Mouse (Mus musculus) liver, postnatal 0 days (tissue): ENCODE measurements around the gene Gcn1l1. TPM values are rescaled to one million over a fixed set of nuclear protein-coding genes. Genes with fewer than 3 reads are reported as not detected.

Source experiments
- ATAC-seq: fragments of 200-750 bp; cut with Nextera tagmentation; 2 replicates; pipeline ENCODE4 v1.8.0; 2017; ENCODE audit warnings: mild to moderate bottlenecking, moderate library complexity
- DNase-seq: peaks from one replicate; pipeline ENCODE4 v3.0.0-alpha.2; 2016
- H3K27ac ChIP-seq: fragments of 300-500 bp; sonication (generic); 2 replicates; pipeline ENCODE4 v1.5.1; 2014; ENCODE audit warnings: antibody characterized with exemption, moderate library complexity, mild to moderate bottlenecking, low read depth
- H3K27me3 ChIP-seq: fragments of 300-500 bp; sonication (generic); 2 replicates; pipeline ENCODE4 v1.6.1; 2014; ENCODE audit warnings: low read length, control low read depth, mixed read lengths; ENCODE audit not compliant: insufficient read depth
- H3K36me3 ChIP-seq: fragments of 300-500 bp; sonication (generic); replicated peaks from 2 replicates; pipeline ENCODE4 v1.6.1; 2014; ENCODE audit warnings: mild to moderate bottlenecking, control low read depth, low read length, moderate library complexity, mixed read lengths; ENCODE audit not compliant: insufficient read depth
- H3K4me1 ChIP-seq: fragments of 300-500 bp; sonication (generic); 2 replicates; pipeline ENCODE4 v1.6.1; 2014; ENCODE audit warnings: antibody characterized with exemption, mild to moderate bottlenecking, control low read depth; ENCODE audit not compliant: insufficient read depth
- H3K4me2 ChIP-seq: fragments of 300-500 bp; sonication (generic); 2 replicates; pipeline ENCODE4 v1.6.1; 2014; ENCODE audit warnings: low read depth, mild to moderate bottlenecking, low read length, moderate library complexity, mixed read lengths
- H3K4me3 ChIP-seq: fragments of 300-500 bp; sonication (generic); 2 replicates; pipeline ENCODE4 v1.5.1; 2014; ENCODE audit warnings: low read depth, low read length
- H3K9ac ChIP-seq: fragments of 300-500 bp; sonication (generic); replicated peaks from 2 replicates; pipeline ENCODE4 v1.6.1; 2014; ENCODE audit warnings: mild to moderate bottlenecking, moderate library complexity
- H3K9me3 ChIP-seq: fragments of 300-500 bp; sonication (generic); 2 replicates; pipeline ENCODE4 v1.6.1; 2016; ENCODE audit warnings: mild to moderate bottlenecking, control low read depth, low read length, mixed read lengths
- CTCF ChIP-seq: sonication (generic); IDR thresholded peaks from 2 replicates; pipeline ENCODE4 v1.5.1; 2016; ENCODE audit warnings: antibody characterized with exemption, low read depth
- EP300 ChIP-seq: IDR thresholded peaks from 2 replicates; pipeline ENCODE4 v1.6.1; 2016; ENCODE audit warnings: antibody characterized with exemption, low read depth, mild to moderate bottlenecking
- WGBS: fragments of 180-500 bp; shearing (Covaris S2); extraction: QIAGEN DNeasy Blood & Tissue Kit; methylation state at CpG from one replicate; pipeline ENCODE4 v1.1.7; 2014; ENCODE audit not compliant: insufficient replicate concordance; 5-methylcytosine and 5-hydroxymethylcytosine counted together
- polyA plus RNA-seq: library from polyadenylated mRNA; unstranded; fragments of >200 nt; fragmentation: Nextera tagmentation; extraction: Ambion mirVana; gene quantifications from 2 replicates; pipeline ENCODE4 v1.2.1, GENCODE M21; 2015

The Gcn1l1 gene
- polyA plus RNA-seq, 1 experiment from 2014 or later: 10.3 TPM

DNA sequence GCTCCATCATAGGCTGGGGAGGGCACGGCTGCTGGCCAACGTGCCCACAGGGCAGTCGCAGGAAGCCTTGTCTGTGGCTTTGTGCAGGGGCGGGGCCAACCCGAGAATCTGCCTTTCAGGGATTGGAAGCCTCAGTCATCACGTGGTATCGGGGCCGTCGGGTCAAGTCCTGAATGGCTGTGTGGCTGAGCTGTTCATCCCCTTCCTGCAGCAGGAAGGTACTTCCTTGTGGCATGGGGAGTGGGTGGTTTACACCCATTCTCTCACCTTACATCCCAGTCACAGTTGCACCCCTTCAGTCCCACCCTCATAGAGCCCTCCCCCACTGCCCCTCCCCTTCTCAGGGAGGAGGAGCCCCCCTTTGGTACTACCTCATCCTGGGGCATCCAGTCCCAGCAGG is 16.6 kb downstream of the Gcn1l1 start:
- WGBS: 93% methylated on average over 9 of the region's 9 CpGs
- H3K4me1 ChIP-seq: no peaks in the 10 kb centered on the region; the same call in 1 of the 2 replicates
- no peak overlapping the region for H3K4me2 ChIP-seq
- TF ChIP-seq CTCF (no peak), EP300 (no peak)
- no peaks in the 10 kb centered on the region for H3K27me3 ChIP-seq
- no peak overlapping the region for H3K27ac ChIP-seq
- no peak overlapping the region for H3K4me3 ChIP-seq
- peaks cover 10% of the 10 kb centered on the region for H3K9me3 ChIP-seq
- no peak overlapping the region for H3K9ac ChIP-seq
- H3K36me3 ChIP-seq: peaks cover 89% of the 10 kb centered on the region
- ATAC-seq (no peak), DNase-seq (no peak)

DNA sequence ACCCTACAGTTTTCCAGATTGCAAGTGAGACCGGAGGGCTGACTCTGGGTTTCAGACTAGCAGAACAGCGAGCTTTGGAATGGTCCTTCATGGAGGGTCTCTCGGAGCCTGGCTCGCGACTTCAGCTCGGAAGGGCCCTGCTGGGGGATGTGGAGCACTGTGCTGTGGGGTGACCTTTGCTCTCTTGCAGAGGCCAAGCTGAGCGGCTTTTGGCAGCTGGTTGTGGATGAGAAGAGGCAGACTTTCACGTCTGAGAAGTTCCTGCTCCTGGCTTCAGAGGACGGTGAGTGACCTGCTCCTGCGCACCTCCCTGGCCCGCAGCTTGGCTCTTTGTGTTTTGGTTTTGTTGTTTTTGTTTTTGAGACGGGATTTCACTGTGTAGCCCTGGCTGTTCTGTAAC is 20.6 kb downstream of the Gcn1l1 start:
- whole genome bisulfite sequencing: 79% methylated on average over 12 of the region's 12 CpGs
- DNase-seq: no peak
- TF ChIP-seq CTCF: no peak
- TF ChIP-seq EP300: no peak
- Histone ChIP-seq H3K27ac (no peak overlapping the region), H3K27me3 (no peaks in the 10 kb centered on the region), H3K4me2 (no peak overlapping the region), H3K4me1 (no peaks in the 10 kb centered on the region; the same call in 1 of the 2 replicates), H3K4me3 (no peak overlapping the region), H3K9me3 (peaks cover 10% of the 10 kb centered on the region), H3K9ac (no peak overlapping the region), H3K36me3 (peaks cover 86% of the 10 kb centered on the region)
- ATAC-seq: 0 out of 2 replicates have a peak, but pooled peaks have one; percentile 14

DNA sequence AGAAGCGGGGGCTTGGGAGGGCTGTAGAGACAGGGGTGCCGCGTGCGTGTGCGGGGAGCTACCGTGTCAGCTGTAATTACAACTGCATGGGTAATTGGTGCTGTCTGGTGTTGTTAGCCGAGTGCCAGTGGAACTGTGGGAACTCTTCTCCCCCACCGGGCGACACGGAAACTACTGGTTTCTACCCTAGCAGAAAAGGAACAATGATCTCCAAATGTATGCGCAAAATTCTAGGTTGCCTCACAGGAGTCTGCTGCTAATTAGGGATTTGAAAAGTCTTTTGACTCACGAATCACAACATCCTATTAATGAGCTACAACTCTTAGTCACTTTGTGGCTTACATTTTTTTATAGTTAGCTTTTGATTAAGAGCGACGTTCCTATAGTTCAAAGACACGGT is 21.1 kb downstream of the Gcn1l1 start:
- DNase-seq: no peak
- H3K9me3 ChIP-seq: peaks cover 10% of the 10 kb centered on the region
- no peaks in the 10 kb centered on the region for H3K27me3 ChIP-seq
- no peak overlapping the region for H3K4me2 ChIP-seq
- 91% methylated on average over 15 of the region's 15 CpGs for WGBS
- no peak overlapping the region for H3K9ac ChIP-seq
- ATAC-seq: no peak
- TF ChIP-seq EP300 (no peak), CTCF (no peak)
- H3K4me1 ChIP-seq: no peaks in the 10 kb centered on the region; the same call in 1 of the 2 replicates
- peaks cover 81% of the 10 kb centered on the region for H3K36me3 ChIP-seq
- H3K27ac ChIP-seq: no peak overlapping the region
- H3K4me3 ChIP-seq: no peak overlapping the region

DNA sequence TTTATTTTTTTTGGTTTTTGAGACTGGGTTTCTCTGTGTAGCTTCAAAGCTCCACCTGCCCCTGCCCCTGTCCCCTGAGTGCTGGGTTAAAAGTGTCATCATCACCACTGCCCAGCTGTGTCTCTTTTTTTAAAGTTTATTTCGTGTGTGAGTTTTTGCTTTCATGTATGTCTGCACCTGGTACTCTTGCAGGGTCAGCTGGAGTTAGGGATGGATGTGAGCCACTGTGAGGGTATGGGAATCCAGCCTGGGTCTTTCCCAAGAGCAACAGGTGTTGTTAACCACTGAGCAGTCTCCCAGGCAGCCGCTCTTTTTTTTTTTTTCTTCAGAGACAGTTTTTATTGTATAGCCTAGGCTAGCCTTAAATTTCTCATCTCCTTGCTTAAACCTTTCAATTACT is 21.7 kb downstream of the Gcn1l1 start:
- no peak for TF ChIP-seq CTCF
- no peak for TF ChIP-seq EP300
- no peak for ATAC-seq
- DNase-seq: no peak

DNA sequence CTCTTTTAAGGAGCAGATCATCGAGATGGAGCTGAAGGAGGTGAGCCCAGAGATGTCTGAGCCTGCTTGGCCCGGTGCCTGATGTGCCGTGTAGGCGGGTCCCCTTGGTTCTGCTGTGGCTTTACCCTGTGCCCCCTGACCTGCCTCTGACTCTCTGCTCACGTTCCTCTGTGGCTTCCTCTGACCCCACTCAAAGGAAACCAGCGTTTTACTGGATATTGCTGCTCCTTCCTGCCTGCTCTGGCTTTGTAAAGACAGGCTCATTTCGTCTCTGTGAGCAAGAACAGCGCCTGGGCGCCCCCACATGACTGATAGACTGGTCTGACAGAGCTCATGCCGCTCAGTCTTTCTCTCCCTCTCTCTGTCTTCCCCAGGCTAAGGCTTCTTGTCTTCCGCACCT is 26.0 kb downstream of the Gcn1l1 start:
- Histone ChIP-seq H3K27me3 (no peaks in the 10 kb centered on the region), H3K4me3 (no peak overlapping the region), H3K4me2 (no peak overlapping the region), H3K9me3 (no peaks in the 10 kb centered on the region), H3K36me3 (peaks cover 80% of the 10 kb centered on the region), H3K4me1 (no peaks in the 10 kb centered on the region), H3K9ac (no peak overlapping the region), H3K27ac (no peak overlapping the region)
- TF ChIP-seq CTCF (peak; percentile 23), EP300 (no peak)
- WGBS: 46% methylated on average over 11 of the region's 11 CpGs
- DNase-seq (no peak), ATAC-seq (no peak)

More for the DNA sequence above, 21.7 kb downstream of the Gcn1l1 start:
- Histone ChIP-seq H3K9ac (no peak overlapping the region), H3K4me3 (no peak overlapping the region), H3K36me3 (peaks cover 81% of the 10 kb centered on the region), H3K27me3 (no peaks in the 10 kb centered on the region), H3K27ac (no peak overlapping the region), H3K4me1 (no peaks in the 10 kb centered on the region; the same call in 1 of the 2 replicates), H3K9me3 (peaks cover 10% of the 10 kb centered on the region), H3K4me2 (no peak overlapping the region)
- 93% methylated on average over 2 of the region's 2 CpGs for WGBS

DNA sequence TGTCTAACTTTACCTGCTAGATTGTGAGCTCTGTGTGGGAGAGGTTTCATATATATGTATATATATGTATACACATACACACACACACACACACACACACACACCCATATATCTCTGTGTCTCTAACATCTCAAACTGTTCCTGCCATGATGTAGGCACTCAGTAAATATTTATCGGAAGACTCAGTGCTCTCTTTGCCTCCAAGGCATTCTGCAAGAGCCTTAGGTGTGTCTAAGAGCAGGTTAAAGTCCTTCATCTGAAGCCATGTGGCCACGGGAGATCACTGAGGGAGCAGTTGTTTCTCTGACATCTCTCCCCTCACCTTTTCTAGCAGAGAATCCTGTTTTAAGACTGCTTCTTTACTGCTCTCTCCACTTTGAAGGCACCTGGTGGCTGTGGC is 26.5 kb downstream of the Gcn1l1 start:
- no peak for TF ChIP-seq CTCF
- TF ChIP-seq EP300: no peak
- ATAC-seq (no peak), DNase-seq (no peak)
- H3K27ac ChIP-seq: no peak overlapping the region
- no peaks in the 10 kb centered on the region for H3K4me1 ChIP-seq
- no peak overlapping the region for H3K4me2 ChIP-seq
- 88% methylated on average over 2 of the region's 2 CpGs for WGBS
- H3K9ac ChIP-seq: no peak overlapping the region
- peaks cover 81% of the 10 kb centered on the region for H3K36me3 ChIP-seq
- H3K27me3 ChIP-seq: no peaks in the 10 kb centered on the region
- H3K4me3 ChIP-seq: no peak overlapping the region
- no peaks in the 10 kb centered on the region for H3K9me3 ChIP-seq

DNA sequence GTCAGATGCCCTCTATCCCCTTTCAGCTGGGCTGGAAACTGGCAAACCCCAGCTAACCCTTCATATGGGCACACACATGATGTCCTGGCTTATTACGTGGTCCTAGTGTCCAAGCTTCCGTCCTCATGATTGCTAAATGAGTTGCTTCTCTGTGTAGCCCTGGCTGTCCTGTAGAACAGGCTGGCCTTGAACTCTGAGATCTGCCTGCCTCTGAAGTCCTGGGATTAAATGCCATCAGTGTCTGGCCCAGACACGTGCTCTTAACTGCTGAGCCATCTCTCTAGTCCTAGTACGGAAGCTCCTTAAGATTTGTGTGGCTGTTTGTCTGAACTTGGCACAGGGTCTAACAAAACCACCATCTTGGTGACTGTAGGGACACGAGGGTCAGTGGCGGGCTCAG is 38.5 kb downstream of the Gcn1l1 start:
- WGBS: 86% methylated on average over 6 of the region's 6 CpGs
- Histone ChIP-seq H3K27ac (no peak overlapping the region), H3K4me1 (no peaks in the 10 kb centered on the region), H3K27me3 (no peaks in the 10 kb centered on the region), H3K36me3 (peaks cover 66% of the 10 kb centered on the region), H3K4me2 (no peak overlapping the region), H3K9ac (no peak overlapping the region), H3K4me3 (no peak overlapping the region), H3K9me3 (no peaks in the 10 kb centered on the region)
- no peak for DNase-seq
- TF ChIP-seq CTCF (no peak), EP300 (no peak)
- no peak for ATAC-seq
